Mouse (Mus musculus) forebrain, postnatal 0 days (tissue): ENCODE measurements around the gene Gm17555. TPM values are rescaled to one million over a fixed set of nuclear protein-coding genes. Genes with fewer than 3 reads are reported as not detected.
"Not testable (repeated sequence)": the region's sequence is repeated elsewhere in the genome, so short reads cannot be mapped to it uniquely, and the experiment has no call there.

Experiments
- ATAC-seq: fragments of 200-750 bp; cut with Nextera tagmentation; 2 replicates; pipeline ENCODE4 v1.8.0; 2017; ENCODE audit warnings: mild to moderate bottlenecking, moderate library complexity
- DNase-seq: peaks from one replicate; pipeline ENCODE4 v3.0.0-alpha.2; 2015
- H3K27ac ChIP-seq: fragments of 300-500 bp; sonication (generic); 2 replicates; pipeline ENCODE4 v1.5.1; 2014; ENCODE audit warnings: low read depth, mild to moderate bottlenecking, antibody characterized with exemption, low read length, moderate library complexity, mixed read lengths
- H3K27me3 ChIP-seq: fragments of 300-500 bp; sonication (generic); 2 replicates; pipeline ENCODE4 v1.6.1; 2014; ENCODE audit warnings: mild to moderate bottlenecking, low read length, mixed read lengths; ENCODE audit not compliant: insufficient read depth
- H3K36me3 ChIP-seq: fragments of 300-500 bp; sonication (generic); 2 replicates; pipeline ENCODE4 v1.6.1; 2014; ENCODE audit warnings: mild to moderate bottlenecking, moderate library complexity; ENCODE audit not compliant: insufficient read depth
- H3K4me1 ChIP-seq: fragments of 300-500 bp; sonication (generic); 2 replicates; pipeline ENCODE4 v1.6.1; 2014; ENCODE audit warnings: antibody characterized with exemption; ENCODE audit not compliant: insufficient read depth
- H3K4me2 ChIP-seq: fragments of 300-500 bp; sonication (generic); 2 replicates; pipeline ENCODE4 v1.6.1; 2014; ENCODE audit warnings: low read depth, mild to moderate bottlenecking, moderate library complexity
- H3K4me3 ChIP-seq: fragments of 300-500 bp; sonication (generic); 2 replicates; pipeline ENCODE4 v1.5.1; 2014; ENCODE audit warnings: low read depth, low read length, mixed read lengths
- H3K9ac ChIP-seq: fragments of 300-500 bp; sonication (generic); 2 replicates; pipeline ENCODE4 v1.6.1; 2014; ENCODE audit warnings: mild to moderate bottlenecking
- H3K9me3 ChIP-seq: fragments of 300-500 bp; sonication (generic); 2 replicates; pipeline ENCODE4 v1.6.1; 2016; ENCODE audit warnings: low read length
- CTCF ChIP-seq: sonication (generic); IDR thresholded peaks from 2 replicates; pipeline ENCODE4 v1.5.1; 2016; ENCODE audit warnings: antibody characterized with exemption, control low read depth, low read depth
- WGBS: fragments of 180-500 bp; shearing (Covaris S2); extraction: QIAGEN DNeasy Blood & Tissue Kit; methylation state at CpG from one replicate; pipeline ENCODE4 v1.1.7; 2014; 5-methylcytosine and 5-hydroxymethylcytosine counted together
- polyA plus RNA-seq: library from polyadenylated mRNA; unstranded; fragments of >200 nt; fragmentation: Nextera tagmentation; extraction: Ambion mirVana; gene quantifications from 2 replicates; pipeline ENCODE4 v1.2.1, GENCODE M21; 2015
- total RNA-seq: library from RNA; depleted of rRNA; stranded (reverse); fragments of >200 nt; gene quantifications from 2 replicates; pipeline ENCODE4 v1.2.3, GENCODE M21; 2014; rRNA removed

The Gm17555 gene
- total RNA-seq (not detected in 2 replicates), polyA plus RNA-seq (not detected in 2 replicates)

- not testable (repeated sequence) for H3K9ac ChIP-seq, ATAC-seq, H3K4me1 ChIP-seq, H3K27me3 ChIP-seq, H3K4me3 ChIP-seq, H3K36me3 ChIP-seq, H3K27ac ChIP-seq, DNase-seq, H3K4me2 ChIP-seq, H3K9me3 ChIP-seq
- WGBS = 97% methylated on average over 3 of the region's 3 CpGs
Measured at GRCm38 (mm10) chr2:126214800-126215199, at the start of gene Gm17555. TSS of gene Gm17555 (plus strand) at chr2:126215100.

- Histone ChIP-seq H3K4me1 (no peaks in the 10 kb centered on the region), H3K36me3 (peaks cover 25% of the 10 kb centered on the region), H3K4me2 (no peak overlapping the region), H3K4me3 (no peak overlapping the region), H3K9ac (no peak overlapping the region), H3K9me3 (no peaks in the 10 kb centered on the region), H3K27me3 (no peaks in the 10 kb centered on the region), H3K27ac (no peak overlapping the region)
- no peak for TF ChIP-seq CTCF
- DNase-seq (no peak), ATAC-seq (no peak)
- 97% methylated on average over 5 of the region's 5 CpGs for WGBS
Measured at GRCm38 (mm10) chr2:126165277-126166018, 49.5 kb upstream of the Gm17555 start.

GRCm38 (mm10) chr2:126166335-126166734, 48.6 kb upstream of the Gm17555 start:
- no peaks in the 10 kb centered on the region for H3K9me3 ChIP-seq
- ATAC-seq = no peak
- no peak for TF ChIP-seq CTCF
- H3K4me1 ChIP-seq = no peaks in the 10 kb centered on the region
- no peak overlapping the region for H3K9ac ChIP-seq
- no peak overlapping the region for H3K27ac ChIP-seq
- no peak overlapping the region for H3K4me3 ChIP-seq
- H3K4me2 ChIP-seq = no peak overlapping the region
- no peak for DNase-seq
- peaks cover 19% of the 10 kb centered on the region for H3K36me3 ChIP-seq
- no peaks in the 10 kb centered on the region for H3K27me3 ChIP-seq

- Histone ChIP-seq H3K4me1 (no peaks in the 10 kb centered on the region), H3K27ac (no peak overlapping the region), H3K4me3 (no peak overlapping the region), H3K36me3 (peaks cover 13% of the 10 kb centered on the region), H3K9ac (no peak overlapping the region), H3K27me3 (no peaks in the 10 kb centered on the region), H3K4me2 (no peak overlapping the region), H3K9me3 (no peaks in the 10 kb centered on the region)
- ATAC-seq (no peak), DNase-seq (no peak)
- no peak for TF ChIP-seq CTCF
- 75% methylated on average over 8 of the region's 8 CpGs for WGBS
Measured at GRCm38 (mm10) chr2:126166848-126167617, 47.9 kb upstream of the Gm17555 start.

- no peaks in the 10 kb centered on the region for H3K27me3 ChIP-seq
- H3K4me2 ChIP-seq = no peak overlapping the region
- DNase-seq (no peak), ATAC-seq (no peak)
- no peaks in the 10 kb centered on the region for H3K9me3 ChIP-seq
- no peaks in the 10 kb centered on the region for H3K36me3 ChIP-seq
- H3K9ac ChIP-seq = no peak overlapping the region
- no peak for TF ChIP-seq CTCF
- no peak overlapping the region for H3K4me3 ChIP-seq
- H3K27ac ChIP-seq = no peak overlapping the region
- 100% methylated on average over 1 of the region's 1 CpGs for WGBS
- no peaks in the 10 kb centered on the region for H3K4me1 ChIP-seq
Measured at GRCm38 (mm10) chr2:126171427-126171826, 43.5 kb upstream of the Gm17555 start.

GRCm38 (mm10) chr2:126191306-126191705, 23.6 kb upstream of the Gm17555 start:
- 69% methylated on average over 4 of the region's 4 CpGs for WGBS
- H3K9ac ChIP-seq = no peak overlapping the region
- H3K36me3 ChIP-seq = no peaks in the 10 kb centered on the region

GRCm38 (mm10) chr2:126192129-126192528, 22.8 kb upstream of the Gm17555 start:
- ATAC-seq (no peak), DNase-seq (no peak)
- Histone ChIP-seq H3K27ac (no peak overlapping the region), H3K36me3 (no peaks in the 10 kb centered on the region), H3K9me3 (no peaks in the 10 kb centered on the region), H3K4me1 (no peaks in the 10 kb centered on the region), H3K4me2 (no peak overlapping the region), H3K4me3 (no peak overlapping the region), H3K27me3 (no peaks in the 10 kb centered on the region), H3K9ac (no peak overlapping the region)
- WGBS = 81% methylated on average over 2 of the region's 2 CpGs
- no peak for TF ChIP-seq CTCF

More at GRCm38 (mm10) chr2:126191306-126191705, 23.6 kb upstream of the Gm17555 start:
- Histone ChIP-seq H3K4me1 (no peaks in the 10 kb centered on the region), H3K4me2 (no peak overlapping the region), H3K4me3 (no peak overlapping the region), H3K27ac (no peak overlapping the region), H3K27me3 (no peaks in the 10 kb centered on the region), H3K9me3 (no peaks in the 10 kb centered on the region)
- TF ChIP-seq CTCF = no peak
- no peak for ATAC-seq
- DNase-seq = no peak
